Mouse (Mus musculus): ENCODE measurements around the gene Ror2.

The Ror2 gene

GRCm38 (mm10) chr13:53271595-53271994 lies 14.3 kb downstream of the Ror2 start:
- DNase-seq (ENCODE audit: low spot score in 2 of 2), result no peak

DNA sequence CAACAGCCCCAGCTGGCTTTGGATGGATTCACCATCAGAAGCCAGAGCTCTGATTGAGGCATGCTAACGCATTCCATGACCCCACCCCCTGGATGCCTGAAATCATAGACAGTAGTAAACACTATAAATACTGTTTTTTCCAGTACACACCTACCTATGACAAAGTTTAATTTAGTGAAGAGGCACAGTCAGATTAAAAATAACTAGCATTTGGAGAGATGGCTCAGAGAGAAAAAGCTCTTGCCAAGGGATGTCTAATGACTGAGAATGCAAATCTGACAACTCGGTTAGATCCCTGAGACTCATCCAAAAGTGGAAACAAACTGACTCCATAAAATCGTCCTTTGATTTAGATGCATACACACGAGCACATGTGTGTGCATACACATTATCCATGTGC lies 15.4 kb downstream of the Ror2 start:
- peak in 1 of 2 experiments; percentile 37 for DNase-seq (ENCODE audit: low spot score in 2 of 2)

DNA sequence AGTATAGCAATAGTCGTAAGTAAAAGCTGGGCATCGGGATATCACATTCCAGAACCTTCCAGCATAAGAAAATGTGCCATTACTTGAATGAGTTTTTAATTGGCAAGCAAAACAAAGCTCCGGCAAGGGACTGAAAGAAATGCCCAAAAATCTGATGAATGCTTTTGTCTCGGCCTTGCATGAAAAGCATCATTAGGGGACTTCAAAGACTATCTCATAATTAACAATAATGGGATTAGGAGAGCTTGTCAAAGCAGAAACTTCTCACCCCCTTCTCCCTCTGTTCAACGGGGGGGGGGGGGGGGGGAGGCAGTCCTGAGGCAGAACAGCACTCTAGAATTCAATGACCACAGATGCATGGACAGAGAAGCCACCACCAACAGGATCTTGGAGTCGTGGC lies 17.4 kb downstream of the Ror2 start:
- no peak for DNase-seq (ENCODE audit: low spot score in 2 of 2)

- no peak for DNase-seq (ENCODE audit: low spot score in 2 of 2)
Measured at GRCm38 (mm10) chr13:53267849-53268248, 18.1 kb downstream of the Ror2 start.

GRCm38 (mm10) chr13:53267155-53267554 lies 18.8 kb downstream of the Ror2 start:
- DNase-seq (ENCODE audit: low spot score in 2 of 2), result no peak

DNA sequence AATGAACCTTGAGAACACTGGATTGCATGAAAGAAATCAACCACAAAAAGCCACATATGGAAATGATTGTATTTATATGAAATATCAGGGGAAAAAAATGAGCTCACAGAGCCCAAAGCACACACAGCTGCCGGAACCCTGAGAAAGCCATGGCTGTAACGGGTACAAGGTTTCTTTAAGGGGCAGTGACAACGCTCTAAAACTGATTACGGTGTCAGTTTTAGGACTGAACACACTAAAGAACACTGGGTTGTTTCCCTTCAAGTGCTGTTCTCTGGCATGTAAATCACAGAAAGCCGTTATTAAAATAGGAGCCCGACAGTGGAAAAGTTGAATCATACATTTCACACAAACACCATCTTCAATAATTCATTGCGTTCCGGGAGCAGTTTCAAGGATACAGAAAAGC lies 19.4 kb downstream of the Ror2 start:
- DNase-seq (ENCODE audit: low spot score in 2 of 2), result no peak

DNA sequence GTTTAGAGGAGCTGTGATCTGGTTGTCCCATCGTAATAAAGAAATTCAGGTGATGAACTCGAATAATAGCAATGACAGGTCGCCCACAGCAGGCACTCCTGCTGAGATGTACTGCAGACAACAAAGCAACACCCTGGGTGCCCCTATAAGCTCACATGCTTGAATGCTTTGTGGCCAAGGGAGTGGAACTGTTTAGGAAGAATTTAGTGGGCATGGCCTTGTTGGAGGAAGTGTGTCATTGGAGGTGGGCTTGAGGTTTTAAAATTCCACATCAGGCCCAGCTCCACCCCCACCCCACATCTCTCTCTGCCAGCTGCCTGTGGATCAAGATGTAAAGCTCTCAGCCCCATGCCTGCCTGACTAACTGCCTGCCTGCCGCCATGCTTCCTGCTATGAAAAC lies 21.0 kb downstream of the Ror2 start:
- DNase-seq (ENCODE audit: low spot score in 2 of 2), result no peak

DNA sequence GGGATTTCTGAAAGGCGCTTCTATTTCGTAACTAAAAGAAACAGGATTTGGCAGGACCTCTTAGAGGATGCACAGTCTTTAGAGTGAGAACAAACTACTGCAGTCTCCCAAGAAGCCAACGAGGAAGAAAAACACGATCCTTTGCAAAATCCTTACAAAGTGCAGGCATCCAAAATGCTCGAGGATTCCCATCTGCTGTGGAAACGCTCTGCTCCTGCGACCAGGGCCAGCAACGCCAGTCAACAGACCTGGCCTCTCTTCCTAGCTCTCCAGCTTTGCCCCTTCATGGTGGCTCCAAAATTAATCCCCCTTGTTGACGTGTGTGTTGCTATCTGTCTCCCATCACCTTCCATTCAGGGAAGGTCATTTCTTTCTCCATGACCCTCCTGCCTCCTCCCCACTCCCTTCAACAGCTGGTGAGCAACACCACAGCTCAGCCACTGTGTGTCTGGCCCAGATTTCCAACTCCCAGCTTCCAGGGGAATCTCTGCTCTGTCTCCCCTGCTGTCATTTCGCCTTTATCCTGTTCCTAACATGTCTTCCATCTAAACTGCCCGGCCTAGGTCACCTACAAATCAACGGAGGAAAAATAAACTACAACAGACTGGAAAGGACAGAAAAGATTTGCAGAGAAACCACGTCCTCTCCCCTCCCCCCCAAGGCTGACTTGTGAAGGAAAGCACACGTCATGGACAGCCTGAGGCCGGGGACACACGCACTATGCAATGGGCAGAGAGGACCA lies 23.2 kb downstream of the Ror2 start:
- no peak for DNase-seq (ENCODE audit: low spot score in 2 of 2)

DNA sequence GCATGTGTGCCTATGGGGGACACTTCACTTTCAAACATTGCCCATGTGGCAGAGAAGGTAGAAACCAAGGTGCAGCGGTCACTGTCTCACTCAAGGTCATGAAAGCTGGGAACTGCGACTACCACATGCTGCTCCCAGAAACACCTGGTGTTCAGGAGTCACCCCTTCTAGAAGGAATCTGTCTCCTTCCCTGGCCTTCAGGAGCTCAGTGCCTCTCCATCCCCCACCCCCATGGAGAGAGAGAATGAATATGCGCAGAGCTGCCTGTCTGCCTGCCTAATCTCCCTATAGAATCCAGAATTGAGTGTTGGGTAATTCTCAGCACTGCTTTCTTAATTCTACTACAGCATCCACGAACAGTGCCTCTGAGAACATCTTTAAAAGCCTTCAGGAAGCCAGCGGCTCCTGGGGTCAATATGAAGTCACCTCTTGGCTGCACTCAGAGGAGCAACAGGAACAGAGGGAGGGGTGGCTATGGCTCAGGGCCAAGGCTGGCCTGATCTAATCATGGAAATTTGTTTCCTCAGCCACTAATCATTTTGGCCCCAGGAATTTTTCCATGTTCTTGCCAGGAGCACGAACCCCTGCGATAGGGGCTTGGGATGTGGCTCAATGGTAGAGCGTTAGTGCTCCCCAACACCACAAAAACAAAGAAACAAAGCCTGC lies 24.7 kb downstream of the Ror2 start:
- no peak for DNase-seq (ENCODE audit: low spot score in 2 of 2)

GRCm38 (mm10) chr13:53258943-53259342 lies 27.0 kb downstream of the Ror2 start:
- no peak for DNase-seq (ENCODE audit: low spot score in 2 of 2)

GRCm38 (mm10) chr13:53258497-53258896 lies 27.4 kb downstream of the Ror2 start:
- no peak for DNase-seq (ENCODE audit: low spot score in 2 of 2)

- DNase-seq (ENCODE audit: low spot score in 2 of 2), result no peak
Measured at GRCm38 (mm10) chr13:53253255-53253654, 32.7 kb downstream of the Ror2 start.

GRCm38 (mm10) chr13:53248586-53249401 lies 37.1 kb downstream of the Ror2 start:
- no peak for DNase-seq (ENCODE audit: low spot score in 2 of 2)

- no peak for DNase-seq (ENCODE audit: low spot score in 2 of 2)
Measured at GRCm38 (mm10) chr13:53248080-53248479, 37.8 kb downstream of the Ror2 start.

GRCm38 (mm10) chr13:53247175-53247574 lies 38.7 kb downstream of the Ror2 start:
- no peak for DNase-seq (ENCODE audit: low spot score in 2 of 2)

DNA sequence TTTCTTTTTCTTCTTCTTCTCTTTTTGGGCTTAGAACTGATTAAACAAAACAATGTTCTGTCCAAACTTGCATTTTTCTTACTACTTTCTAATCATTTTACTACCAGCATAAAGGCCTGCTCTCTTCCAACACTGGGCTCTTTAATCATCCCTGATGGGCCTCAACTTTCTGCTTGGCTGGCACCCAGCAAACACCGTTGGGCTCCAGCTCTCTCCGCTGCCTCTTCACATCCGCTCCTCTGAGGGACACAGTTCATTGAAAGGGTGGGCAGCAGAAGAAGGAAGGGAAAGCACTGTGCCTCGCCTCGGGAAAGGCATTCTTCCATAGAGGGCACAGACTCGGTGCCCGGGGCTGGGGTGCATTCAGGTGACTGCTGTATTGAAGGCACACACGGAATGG lies 41.8 kb downstream of the Ror2 start:
- DNase-seq (ENCODE audit: low spot score in 2 of 2), result no peak

- no peak for DNase-seq (ENCODE audit: low spot score in 2 of 2)
Measured at GRCm38 (mm10) chr13:53237455-53237854, 48.5 kb downstream of the Ror2 start.

GRCm38 (mm10) chr13:53236434-53237401 lies 49.2 kb downstream of the Ror2 start:
- no peak for DNase-seq (ENCODE audit: low spot score in 2 of 2)

- DNase-seq (ENCODE audit: low spot score in 2 of 2), result no peak
Measured at GRCm38 (mm10) chr13:53235953-53236352, 50.0 kb downstream of the Ror2 start.

GRCm38 (mm10) chr13:53234844-53235243 lies 51.1 kb downstream of the Ror2 start:
- DNase-seq (ENCODE audit: low spot score in 2 of 2), result no peak

All from frontal cortex, postnatal 36 days (tissue).